Mouse (Mus musculus): ENCODE measurements around the gene Trpc6.

DNA sequence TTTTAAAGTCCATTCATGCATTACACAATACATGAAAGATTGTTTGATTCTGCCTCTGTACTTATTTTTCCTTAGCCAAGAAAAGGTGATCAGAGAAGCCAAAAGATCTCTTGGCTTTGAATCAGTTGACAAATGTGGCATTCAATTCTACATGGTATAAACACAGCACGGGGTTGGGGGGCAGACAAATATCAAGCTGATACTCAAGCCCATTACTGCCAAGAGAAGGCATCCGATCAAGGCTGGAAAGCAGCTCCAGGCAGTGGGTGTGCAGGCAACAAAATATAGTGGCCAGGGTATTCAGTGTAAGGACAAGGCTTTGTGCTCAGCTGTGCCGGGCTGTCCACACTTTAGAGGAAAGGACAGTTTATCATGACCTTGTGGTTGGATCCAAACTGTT is 185.1 kb downstream of the Trpc6 start:
- no peak for TF ChIP-seq USF1 (IDR thresholded peaks at IDR 0.05; ENCODE audit: low read depth, low read length)
- no peak for TF ChIP-seq CTCF (conservative IDR thresholded peaks at IDR 0.05 in 1 of 2, IDR thresholded peaks at IDR 0.05 in 1 of 2; ENCODE audit: low read depth in 2 of 2, low read length in 2 of 2)
- no peak for TF ChIP-seq NELFE (IDR thresholded peaks at IDR 0.05; ENCODE audit: low read depth, low read length)
- TF ChIP-seq POLR2A (IDR thresholded peaks at IDR 0.05; ENCODE audit: low read depth, low read length) = no peak
- TF ChIP-seq EP300 (IDR thresholded peaks at IDR 0.05; ENCODE audit: low read length) = no peak
- no peak for TF ChIP-seq CHD2 (IDR thresholded peaks at IDR 0.05; ENCODE audit: low read length)
- no peak for TF ChIP-seq E2F4 (IDR thresholded peaks at IDR 0.05; ENCODE audit: insufficient replicate concordance, low read depth, low read length)
- no peak for TF ChIP-seq SIN3A (IDR thresholded peaks at IDR 0.05; ENCODE audit: low read length)
- TF ChIP-seq POLR2AphosphoS2 (IDR thresholded peaks at IDR 0.05; ENCODE audit: low read depth, low read length) = no peak
- no peak for TF ChIP-seq MAFK (IDR thresholded peaks at IDR 0.05; ENCODE audit: insufficient replicate concordance, low read length)
- no peak for TF ChIP-seq KAT2A (IDR thresholded peaks at IDR 0.05; ENCODE audit: insufficient replicate concordance, low read length)
- no peak for TF ChIP-seq ELF1 (IDR thresholded peaks at IDR 0.05; ENCODE audit: low read depth, low read length)
- no peak for TF ChIP-seq NRF1 (IDR thresholded peaks at IDR 0.05; ENCODE audit: low read depth, low read length)
- no peak for TF ChIP-seq ZKSCAN1 (IDR thresholded peaks at IDR 0.05; ENCODE audit: borderline replicate concordance, low read depth, low read length)
